Mouse (Mus musculus): ENCODE data around the gene Tuba4a. TPM values are rescaled to one million over a fixed set of nuclear protein-coding genes. Genes with fewer than 3 reads are reported as not detected.

Tuba4a gene
- polyA plus RNA-seq, 1 experiment from 2014 or later: 22.2 TPM

GRCm38 (mm10) chr1:75215785-75216184, 3.9 kb downstream of the Tuba4a start:
- Histone ChIP-seq H3K36me3 (ENCODE audit: control insufficient read depth, insufficient read depth, low read length) (peaks cover 9% of the 10 kb centered on the region), H3K4me2 (ENCODE audit: low read length) (no peak overlapping the region), H3K4me3 (ENCODE audit: low read depth, low read length) (no peak overlapping the region), H3K27me3 (ENCODE audit: control insufficient read depth, insufficient read depth, low read depth, low read length) (peaks cover 27% of the 10 kb centered on the region), H3K4me1 (ENCODE audit: control insufficient read depth, insufficient read depth, low read length) (peaks cover 31% of the 10 kb centered on the region), H3K9ac (ENCODE audit: low read depth, low read length) (no peak overlapping the region), H3K9me3 (replicated peaks; ENCODE audit: control insufficient read depth, low read length, poor library complexity, severe bottlenecking) (no peaks in the 10 kb centered on the region), H3K27ac (ENCODE audit: low read length) (no peak overlapping the region)
- WGBS: 94% methylated on average over 9 of the region's 9 CpGs
- ATAC-seq: no peak

GRCm38 (mm10) chr1:75214886-75215285, 4.8 kb downstream of the Tuba4a start:
- no peak overlapping the region for H3K9ac ChIP-seq (ENCODE audit: low read depth, low read length)
- H3K4me1 ChIP-seq (ENCODE audit: control insufficient read depth, insufficient read depth, low read length): peaks cover 33% of the 10 kb centered on the region
- ATAC-seq: no peak
- no peak overlapping the region for H3K27ac ChIP-seq (ENCODE audit: low read length)
- peaks cover 18% of the 10 kb centered on the region for H3K27me3 ChIP-seq (ENCODE audit: control insufficient read depth, insufficient read depth, low read depth, low read length)
- no peaks in the 10 kb centered on the region for H3K9me3 ChIP-seq (replicated peaks; ENCODE audit: control insufficient read depth, low read length, poor library complexity, severe bottlenecking)
- H3K4me3 ChIP-seq (ENCODE audit: low read depth, low read length): no peak overlapping the region
- 78% methylated on average over 5 of the region's 5 CpGs for WGBS
- H3K36me3 ChIP-seq (ENCODE audit: control insufficient read depth, insufficient read depth, low read length): peaks cover 9% of the 10 kb centered on the region
- no peak overlapping the region for H3K4me2 ChIP-seq (ENCODE audit: low read length)

GRCm38 (mm10) chr1:75214442-75214841, 5.2 kb downstream of the Tuba4a start:
- Histone ChIP-seq H3K9me3 (replicated peaks; ENCODE audit: control insufficient read depth, low read length, poor library complexity, severe bottlenecking) (no peaks in the 10 kb centered on the region), H3K4me2 (ENCODE audit: low read length) (no peak overlapping the region), H3K27me3 (ENCODE audit: control insufficient read depth, insufficient read depth, low read depth, low read length) (peaks cover 16% of the 10 kb centered on the region; the same call in 1 of the 2 replicates), H3K9ac (ENCODE audit: low read depth, low read length) (no peak overlapping the region), H3K27ac (ENCODE audit: low read length) (no peak overlapping the region), H3K36me3 (ENCODE audit: control insufficient read depth, insufficient read depth, low read length) (peaks cover 9% of the 10 kb centered on the region), H3K4me3 (ENCODE audit: low read depth, low read length) (no peak overlapping the region), H3K4me1 (ENCODE audit: control insufficient read depth, insufficient read depth, low read length) (peaks cover 35% of the 10 kb centered on the region)
- WGBS: 91% methylated on average over 2 of the region's 2 CpGs
- no peak for ATAC-seq

- H3K4me2 ChIP-seq (ENCODE audit: low read length): no peak overlapping the region
- no peak for ATAC-seq
- H3K9ac ChIP-seq (ENCODE audit: low read depth, low read length): no peak overlapping the region
- no peak overlapping the region for H3K27ac ChIP-seq (ENCODE audit: low read length)
- no peak overlapping the region for H3K4me3 ChIP-seq (ENCODE audit: low read depth, low read length)
- no peaks in the 10 kb centered on the region for H3K9me3 ChIP-seq (replicated peaks; ENCODE audit: control insufficient read depth, low read length, poor library complexity, severe bottlenecking)
- 94% methylated on average over 7 of the region's 7 CpGs for WGBS
- H3K27me3 ChIP-seq (ENCODE audit: control insufficient read depth, insufficient read depth, low read depth, low read length): peaks cover 10% of the 10 kb centered on the region; the same call in 1 of the 2 replicates
- H3K36me3 ChIP-seq (ENCODE audit: control insufficient read depth, insufficient read depth, low read length): peaks cover 9% of the 10 kb centered on the region
- peaks cover 40% of the 10 kb centered on the region for H3K4me1 ChIP-seq (ENCODE audit: control insufficient read depth, insufficient read depth, low read length)
Measured at GRCm38 (mm10) chr1:75213096-75213495, 6.6 kb downstream of the Tuba4a start.

- ATAC-seq: no peak
- H3K27ac ChIP-seq (ENCODE audit: low read length): no peak overlapping the region
- no peak overlapping the region for H3K4me2 ChIP-seq (ENCODE audit: low read length)
- WGBS: 86% methylated on average over 4 of the region's 4 CpGs
- H3K4me3 ChIP-seq (ENCODE audit: low read depth, low read length): no peak overlapping the region
- H3K9ac ChIP-seq (ENCODE audit: low read depth, low read length): no peak overlapping the region
- H3K9me3 ChIP-seq (replicated peaks; ENCODE audit: control insufficient read depth, low read length, poor library complexity, severe bottlenecking): no peaks in the 10 kb centered on the region
- H3K27me3 ChIP-seq (ENCODE audit: control insufficient read depth, insufficient read depth, low read depth, low read length): 0 out of 2 replicates have a peak, but pooled peaks cover 6% of the 10 kb centered on the region
- H3K4me1 ChIP-seq (ENCODE audit: control insufficient read depth, insufficient read depth, low read length): peaks cover 41% of the 10 kb centered on the region
- H3K36me3 ChIP-seq (ENCODE audit: control insufficient read depth, insufficient read depth, low read length): peaks cover 9% of the 10 kb centered on the region
Measured at GRCm38 (mm10) chr1:75212542-75212941, 7.1 kb downstream of the Tuba4a start.

- Histone ChIP-seq H3K27me3 (ENCODE audit: control insufficient read depth, insufficient read depth, low read depth, low read length) (no peaks in the 10 kb centered on the region), H3K36me3 (ENCODE audit: control insufficient read depth, insufficient read depth, low read length) (peaks cover 9% of the 10 kb centered on the region), H3K9me3 (replicated peaks; ENCODE audit: control insufficient read depth, low read length, poor library complexity, severe bottlenecking) (no peaks in the 10 kb centered on the region), H3K4me2 (ENCODE audit: low read length) (peak overlapping the region; percentile 98), H3K4me3 (ENCODE audit: low read depth, low read length) (peak overlapping the region; percentile 69), H3K9ac (ENCODE audit: low read depth, low read length) (peak overlapping the region; percentile 85), H3K4me1 (ENCODE audit: control insufficient read depth, insufficient read depth, low read length) (peaks cover 41% of the 10 kb centered on the region), H3K27ac (ENCODE audit: low read length) (no peak overlapping the region)
- WGBS: 12% methylated on average over 17 of the region's 17 CpGs
- peak; percentile 36; the same call in 1 of the 2 replicates for ATAC-seq
Measured at GRCm38 (mm10) chr1:75211141-75211708, 8.4 kb downstream of the Tuba4a start.

- H3K27me3 ChIP-seq (ENCODE audit: control insufficient read depth, insufficient read depth, low read depth, low read length): no peaks in the 10 kb centered on the region
- peaks cover 41% of the 10 kb centered on the region for H3K4me1 ChIP-seq (ENCODE audit: control insufficient read depth, insufficient read depth, low read length)
- H3K4me3 ChIP-seq (ENCODE audit: low read depth, low read length): peak within 1 kb of the TSS; percentile 69
- H3K27ac ChIP-seq (ENCODE audit: low read length): peak within 1 kb of the TSS; percentile 9; the same call in 1 of the 2 replicates
- WGBS: 6% methylated on average over 42 of the region's 42 CpGs
- ATAC-seq: peak; percentile 96
- no peaks in the 10 kb centered on the region for H3K9me3 ChIP-seq (replicated peaks; ENCODE audit: control insufficient read depth, low read length, poor library complexity, severe bottlenecking)
- peaks cover 9% of the 10 kb centered on the region for H3K36me3 ChIP-seq (ENCODE audit: control insufficient read depth, insufficient read depth, low read length)
- H3K4me2 ChIP-seq (ENCODE audit: low read length): peak within 1 kb of the TSS; percentile 98
- H3K9ac ChIP-seq (ENCODE audit: low read depth, low read length): peak within 1 kb of the TSS; percentile 85
Measured at GRCm38 (mm10) chr1:75210136-75211087, 9.3 kb downstream of the Tuba4a start, which contains the start of the genes Glb1l and Stk16. Gene Glb1l, minus strand, starts transcription at chr1:75210813. Gene Stk16, plus strand, starts transcription at chr1:75210838.

GRCm38 (mm10) chr1:75208967-75209678, 10.5 kb downstream of the Tuba4a start:
- Histone ChIP-seq H3K27me3 (ENCODE audit: control insufficient read depth, insufficient read depth, low read depth, low read length) (no peaks in the 10 kb centered on the region), H3K4me2 (ENCODE audit: low read length) (peak overlapping the region; percentile 50), H3K36me3 (ENCODE audit: control insufficient read depth, insufficient read depth, low read length) (peaks cover 4% of the 10 kb centered on the region), H3K4me1 (ENCODE audit: control insufficient read depth, insufficient read depth, low read length) (peaks cover 41% of the 10 kb centered on the region), H3K9me3 (replicated peaks; ENCODE audit: control insufficient read depth, low read length, poor library complexity, severe bottlenecking) (no peaks in the 10 kb centered on the region), H3K9ac (ENCODE audit: low read depth, low read length) (peak overlapping the region; percentile 58), H3K4me3 (ENCODE audit: low read depth, low read length) (peak overlapping the region; percentile 24), H3K27ac (ENCODE audit: low read length) (no peak overlapping the region)
- ATAC-seq: no peak
- 13% methylated on average over 34 of the region's 34 CpGs for WGBS
